Mouse (Mus musculus) A20 (cell line): ENCODE measurements around the gene Gnaq.
A peak's percentile ranks its signal among the peaks of the same experiment; 100 is the strongest.
"Not testable (repeated sequence)": the region's sequence is repeated elsewhere in the genome, so short reads cannot be mapped to it uniquely, and the experiment has no call there.

Experiments
- DNase-seq: peaks from one replicate; pipeline ENCODE4 v3.0.0-alpha.2; 2011; ENCODE audit warnings: low read depth, low spot score

The Gnaq gene

DNA sequence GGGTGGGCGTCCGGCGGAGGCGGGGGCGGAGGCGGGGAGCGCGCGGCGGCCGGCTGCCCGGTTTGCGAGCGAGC lies at the start of gene Gnaq:
TSS of gene Gnaq (plus strand) at position 41 of the 74 bp plus-strand sequence.
- DNase-seq, result no peak

DNA sequence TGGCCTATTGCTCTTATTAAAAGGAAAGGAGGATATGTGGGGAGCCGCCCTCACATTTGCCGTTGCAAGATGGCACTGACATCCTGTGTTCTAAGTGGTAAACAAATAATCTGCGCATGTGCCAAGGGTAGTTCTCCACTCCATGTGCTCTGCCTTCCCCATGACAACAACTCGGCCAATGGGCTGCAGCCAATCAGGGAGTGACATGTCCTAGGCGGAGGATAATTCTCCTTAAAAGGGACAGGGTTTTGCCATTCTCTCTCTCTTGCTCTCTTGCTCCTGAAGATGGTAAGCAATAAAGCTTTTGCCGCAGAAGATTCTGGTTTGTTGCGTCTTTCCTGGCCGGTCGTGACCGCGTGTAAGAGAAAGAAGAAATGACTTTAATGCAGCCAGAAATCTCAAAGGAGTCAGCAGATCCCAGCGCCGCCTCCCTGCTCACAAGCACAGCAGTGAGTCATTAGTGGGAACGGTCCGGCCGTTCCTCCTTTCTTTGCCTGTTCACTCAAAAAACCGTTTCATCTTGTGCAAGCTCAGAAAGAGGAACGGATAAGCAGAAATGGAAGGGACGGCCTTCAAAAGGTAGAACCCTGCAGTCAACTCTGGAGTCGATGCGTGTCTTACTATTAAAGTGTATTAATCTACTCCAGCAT lies 48.5 kb upstream of the Gnaq start:
- not testable (repeated sequence) for DNase-seq

DNA sequence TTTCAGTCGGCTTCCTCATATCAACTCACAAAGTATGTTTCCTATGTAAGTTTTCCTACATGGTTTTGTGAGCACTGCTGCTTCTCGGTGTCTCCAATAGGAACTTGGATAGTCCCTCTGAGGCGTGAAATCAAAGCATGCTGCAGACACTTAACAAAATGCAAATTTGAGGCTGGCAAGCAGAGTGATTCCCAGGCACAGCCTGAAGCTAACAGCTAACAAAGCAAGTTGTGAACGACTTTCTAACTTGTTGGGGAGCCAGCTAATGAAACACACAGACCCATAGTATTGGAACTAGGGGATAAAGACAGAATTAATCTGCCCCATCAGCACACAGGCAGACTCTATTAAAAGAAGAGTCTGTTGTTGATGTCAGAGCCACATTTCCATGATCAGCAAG lies 47.4 kb upstream of the Gnaq start:
- DNase-seq, result no peak

DNA sequence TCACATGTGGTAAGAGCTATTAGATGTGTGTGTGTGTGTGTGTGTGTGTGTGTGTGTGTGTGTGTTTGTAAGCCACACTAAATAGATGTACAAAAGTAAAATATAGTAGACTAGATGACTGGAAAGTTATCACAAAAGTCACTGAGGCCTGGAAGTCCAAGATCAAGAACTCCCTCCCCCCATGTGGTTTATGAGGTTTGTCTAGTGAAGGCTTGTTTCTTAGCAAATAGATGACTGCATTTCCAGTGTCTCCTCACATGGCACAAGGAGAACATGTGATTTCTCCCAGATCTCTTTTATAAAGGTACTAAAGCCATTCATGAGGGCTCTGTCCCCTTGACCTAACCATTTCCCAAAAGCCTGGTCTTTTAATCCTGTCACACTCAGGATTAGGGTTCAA lies 46.5 kb upstream of the Gnaq start:
- no peak for DNase-seq

DNA sequence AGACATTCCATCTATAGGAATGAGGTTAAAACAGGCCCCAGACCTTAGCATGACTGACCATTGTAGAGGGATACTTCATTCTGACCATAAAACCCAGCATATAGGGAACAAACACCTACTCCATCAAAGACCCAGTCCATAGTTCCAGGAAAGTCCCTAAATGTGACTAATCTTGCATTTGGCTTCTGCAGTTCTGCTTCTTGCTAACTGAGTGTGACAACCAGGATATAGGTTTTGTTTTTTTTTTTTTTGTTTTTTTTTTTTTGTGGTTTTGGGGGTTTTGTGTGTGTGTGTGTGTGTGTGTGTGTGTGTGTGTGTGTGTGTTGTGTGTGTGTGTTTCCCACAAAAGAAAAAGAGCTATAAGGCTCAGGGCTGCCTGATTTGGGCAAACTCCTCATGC lies 46.0 kb upstream of the Gnaq start:
- DNase-seq, result no peak

DNA sequence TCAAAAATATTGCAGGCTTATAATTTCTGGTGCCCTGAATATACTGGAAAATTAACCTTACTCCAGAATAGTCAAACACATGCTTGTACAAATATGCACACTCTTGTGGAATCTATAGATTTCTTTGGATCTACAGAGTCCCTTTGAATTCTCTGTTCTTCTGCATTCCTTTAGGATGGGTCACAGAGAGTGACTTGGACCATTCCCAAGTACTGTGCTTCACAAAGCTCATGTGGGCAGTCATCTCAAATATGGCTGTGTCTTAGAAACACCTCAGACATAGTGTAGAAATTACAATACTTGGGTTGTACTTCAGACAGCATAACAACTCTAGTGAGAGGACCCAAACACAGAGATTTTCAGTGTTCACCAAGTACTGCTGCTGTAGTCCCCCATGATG lies 45.2 kb upstream of the Gnaq start:
- DNase-seq, result no peak

DNA sequence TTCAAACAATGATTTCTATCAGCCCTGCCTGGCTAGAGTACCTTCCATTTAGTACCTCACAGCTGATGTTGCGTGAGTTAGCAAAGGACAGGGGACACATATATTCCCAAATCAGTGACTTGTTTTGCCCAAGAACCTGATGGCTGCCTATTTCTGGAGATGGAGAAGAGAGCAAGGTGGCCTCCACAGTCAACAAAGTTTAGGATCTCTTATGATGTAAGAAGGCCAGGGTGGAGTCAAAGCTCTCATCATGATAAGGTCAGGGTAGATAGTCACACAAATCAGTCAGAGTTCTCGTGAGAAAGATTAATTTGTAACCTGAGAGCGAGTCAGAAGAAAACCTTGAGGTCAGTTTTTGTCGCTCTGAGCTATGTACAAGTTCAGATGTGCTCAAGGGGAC lies 39.0 kb upstream of the Gnaq start:
- no peak for DNase-seq

DNA sequence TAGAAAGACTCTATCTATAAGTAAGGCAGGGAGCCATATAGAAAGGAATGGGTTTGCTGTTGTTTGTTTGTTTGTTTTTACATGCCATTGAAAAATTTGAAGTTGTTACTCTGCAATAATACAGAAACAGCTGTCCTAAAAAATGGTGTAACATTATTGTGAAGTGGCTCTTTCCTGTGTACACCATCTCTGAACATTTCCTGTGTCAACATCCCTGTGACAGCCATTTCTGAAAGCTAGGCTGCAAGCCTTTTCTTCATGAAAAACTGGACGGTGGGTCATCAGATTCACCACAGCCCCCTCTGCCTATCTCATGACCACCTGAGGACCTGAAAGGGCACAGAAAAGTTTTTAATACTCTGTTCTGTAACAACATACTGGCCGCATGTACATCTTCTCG lies 22.7 kb upstream of the Gnaq start:
- no peak for DNase-seq

DNA sequence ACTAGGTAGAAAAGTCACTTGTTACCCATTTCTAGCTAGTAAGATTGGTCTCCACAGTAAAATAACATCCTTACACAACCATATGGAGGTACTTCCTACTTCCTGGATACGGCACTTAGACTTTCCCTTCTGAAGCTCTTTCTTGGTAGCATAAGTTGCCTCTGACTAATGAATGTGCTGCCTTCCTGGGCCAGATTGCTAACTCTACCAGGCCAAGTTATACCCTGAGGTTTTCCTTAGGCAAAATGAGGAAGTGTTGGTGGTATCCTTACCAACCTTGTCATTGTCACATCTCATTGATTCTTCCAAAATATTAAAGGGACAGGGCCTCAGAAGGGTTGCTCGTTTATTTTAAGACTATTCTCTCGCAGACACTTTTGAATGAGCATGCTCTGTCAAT lies 22.0 kb upstream of the Gnaq start:
- DNase-seq, result no peak

DNA sequence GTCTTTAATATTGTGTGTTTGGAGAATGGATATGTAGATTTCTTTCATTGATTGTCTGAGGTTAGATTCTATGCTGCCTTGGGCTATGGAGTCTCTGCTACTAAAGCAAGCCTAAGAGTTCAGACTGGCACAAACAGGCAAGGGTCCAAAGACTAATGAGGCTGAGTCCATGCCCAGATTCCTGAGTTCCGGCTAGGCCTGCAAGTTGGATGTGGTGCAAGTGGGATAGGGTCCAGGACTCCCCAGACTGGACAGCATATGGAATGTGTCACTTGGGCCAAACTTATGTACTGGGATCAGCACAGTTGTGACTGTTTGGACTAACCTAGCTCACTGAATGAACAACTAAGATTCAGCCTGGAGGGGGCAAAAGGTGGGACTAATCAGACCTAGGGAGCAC lies 19.3 kb upstream of the Gnaq start:
- no peak for DNase-seq

DNA sequence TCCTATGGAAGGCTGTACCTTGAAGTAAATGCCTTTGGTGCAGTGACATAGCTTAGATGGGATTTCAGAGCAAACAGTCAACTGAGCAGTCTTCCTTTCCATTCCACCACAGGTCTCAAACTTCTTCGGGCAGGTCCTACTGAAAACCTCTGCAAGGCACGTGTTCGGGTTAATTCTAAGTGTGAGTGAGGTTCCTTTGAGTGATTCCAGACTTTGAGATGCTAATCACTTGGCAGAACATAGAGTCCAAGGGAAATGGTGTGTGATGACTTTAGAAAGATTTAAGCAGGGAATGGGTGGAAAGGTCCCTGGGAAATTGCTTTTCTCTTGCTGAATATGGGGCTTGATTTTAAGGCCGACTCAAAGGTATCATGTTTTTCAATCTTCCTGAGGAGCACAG lies 14.2 kb upstream of the Gnaq start:
- no peak for DNase-seq

DNA sequence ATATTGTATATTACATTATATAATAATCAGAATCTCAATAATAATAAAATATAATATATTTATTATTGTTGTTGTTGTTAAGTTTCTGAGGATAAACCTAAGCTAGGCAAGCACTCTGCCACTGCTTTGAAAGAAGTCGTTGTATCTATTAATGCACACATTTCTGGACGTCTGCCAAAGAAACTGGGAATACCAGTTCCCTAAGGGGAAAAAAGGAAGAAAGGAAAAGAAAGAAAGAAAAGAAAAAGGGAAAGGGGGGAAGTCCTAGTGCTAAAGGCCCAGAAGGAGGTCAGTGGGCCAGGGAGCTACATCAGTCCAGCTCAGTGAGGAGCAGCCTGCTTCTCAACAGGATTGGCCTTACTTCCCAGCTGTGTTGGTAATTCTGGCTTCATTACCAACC lies 11.3 kb upstream of the Gnaq start:
- DNase-seq, result no peak

DNA sequence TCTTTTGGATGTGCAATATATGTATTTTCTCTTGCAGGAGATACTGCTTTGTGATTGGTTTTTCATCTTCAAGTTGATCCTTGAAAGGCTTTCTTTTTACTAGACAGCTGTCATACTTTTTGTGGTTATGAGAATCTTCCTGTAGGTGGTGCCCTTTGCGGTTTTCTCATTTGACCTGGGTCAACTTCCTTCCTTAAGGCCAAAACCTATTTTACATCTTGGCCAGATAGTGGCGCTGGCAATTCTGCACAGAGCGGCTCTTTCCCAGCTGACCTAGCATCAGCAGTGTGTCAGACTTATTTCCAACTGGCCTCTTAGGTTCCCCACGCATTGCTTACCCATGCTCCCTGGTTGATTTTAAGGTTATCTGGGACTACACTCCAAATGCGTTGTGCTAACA lies 3.9 kb upstream of the Gnaq start:
- DNase-seq, result peak; percentile 76

DNA sequence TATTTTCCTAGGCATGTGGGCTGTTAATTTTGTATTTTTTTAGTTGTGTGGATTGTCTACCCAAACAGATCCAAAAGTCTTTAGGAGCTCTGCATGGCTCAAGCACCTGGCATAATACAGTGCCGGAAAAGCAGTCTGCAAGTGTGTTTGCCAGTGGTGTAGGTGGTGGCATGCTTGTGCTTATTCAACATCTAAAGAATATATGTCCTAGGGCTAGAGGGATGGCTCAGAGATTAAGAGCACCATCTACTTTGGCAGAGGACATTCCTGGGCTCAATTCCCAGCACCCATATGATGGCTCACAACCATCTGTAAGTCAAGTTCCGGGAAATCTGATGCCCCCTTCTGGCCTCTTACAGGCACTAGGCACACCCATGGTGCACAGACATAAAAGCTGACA lies 3.5 kb upstream of the Gnaq start:
- DNase-seq, result no peak

DNA sequence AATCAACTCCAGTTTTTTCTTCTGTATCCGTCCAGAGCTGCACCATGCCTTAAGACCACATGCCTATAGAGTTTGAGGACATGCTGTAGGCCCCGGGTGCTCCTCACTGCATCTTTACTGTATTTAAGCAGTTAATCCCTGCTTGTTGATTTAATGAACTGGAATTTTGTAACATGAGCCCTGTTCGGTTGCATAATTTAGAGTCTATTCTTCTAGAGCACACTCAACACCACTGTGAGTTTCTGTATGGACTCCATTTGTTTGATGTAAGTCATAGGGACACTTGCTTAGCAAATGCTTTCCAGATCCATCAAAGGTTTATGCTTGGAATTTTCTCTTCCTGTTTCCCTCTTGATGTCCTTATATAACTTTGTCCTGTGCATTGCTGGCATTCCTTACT lies 2.2 kb upstream of the Gnaq start:
- no peak for DNase-seq

DNA sequence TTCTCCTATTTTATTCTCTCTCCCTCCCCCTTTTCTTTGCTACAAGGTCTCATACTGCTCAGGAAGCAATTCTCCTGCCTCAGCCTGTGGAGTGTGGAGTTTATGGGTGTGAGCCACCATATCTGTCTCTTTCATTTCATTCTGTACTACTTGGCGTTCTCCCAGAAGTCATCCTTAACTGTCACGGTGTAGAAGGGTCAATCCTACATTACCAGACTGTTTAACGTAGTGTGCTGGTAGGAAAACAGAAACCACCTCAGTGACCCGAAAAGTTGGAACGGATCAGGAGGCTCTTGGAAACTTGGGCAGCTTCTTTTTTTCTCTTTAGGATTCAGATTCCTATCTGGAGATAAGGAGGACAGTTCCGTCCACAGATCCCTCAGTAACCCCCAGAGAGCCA lies 800 bp upstream of the Gnaq start:
- no peak for DNase-seq

DNA sequence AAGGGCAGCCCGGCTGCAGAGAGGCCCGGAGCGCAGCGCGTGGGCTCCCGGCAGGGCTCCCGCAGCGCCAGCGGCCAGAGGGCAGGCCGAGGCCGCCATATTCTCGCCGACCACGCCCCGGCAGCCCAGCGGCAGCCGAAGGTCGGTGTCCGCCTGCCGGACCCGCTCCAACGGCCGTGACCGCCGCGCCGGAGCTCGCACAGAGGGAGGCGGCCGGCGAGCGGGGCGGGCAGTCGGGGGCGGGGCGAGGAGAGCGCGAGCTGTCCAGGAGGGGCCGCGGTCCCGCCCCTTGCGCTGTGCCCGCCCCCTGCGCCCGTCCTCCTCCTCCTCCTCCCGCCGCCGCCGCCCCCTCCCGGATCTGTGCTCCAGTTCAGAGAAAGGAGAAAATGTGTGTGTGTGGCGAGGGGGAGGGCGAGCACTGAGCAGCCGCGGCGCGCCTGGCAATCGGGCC lies 266 bp upstream of the Gnaq start:
- peak; percentile 84 for DNase-seq

DNA sequence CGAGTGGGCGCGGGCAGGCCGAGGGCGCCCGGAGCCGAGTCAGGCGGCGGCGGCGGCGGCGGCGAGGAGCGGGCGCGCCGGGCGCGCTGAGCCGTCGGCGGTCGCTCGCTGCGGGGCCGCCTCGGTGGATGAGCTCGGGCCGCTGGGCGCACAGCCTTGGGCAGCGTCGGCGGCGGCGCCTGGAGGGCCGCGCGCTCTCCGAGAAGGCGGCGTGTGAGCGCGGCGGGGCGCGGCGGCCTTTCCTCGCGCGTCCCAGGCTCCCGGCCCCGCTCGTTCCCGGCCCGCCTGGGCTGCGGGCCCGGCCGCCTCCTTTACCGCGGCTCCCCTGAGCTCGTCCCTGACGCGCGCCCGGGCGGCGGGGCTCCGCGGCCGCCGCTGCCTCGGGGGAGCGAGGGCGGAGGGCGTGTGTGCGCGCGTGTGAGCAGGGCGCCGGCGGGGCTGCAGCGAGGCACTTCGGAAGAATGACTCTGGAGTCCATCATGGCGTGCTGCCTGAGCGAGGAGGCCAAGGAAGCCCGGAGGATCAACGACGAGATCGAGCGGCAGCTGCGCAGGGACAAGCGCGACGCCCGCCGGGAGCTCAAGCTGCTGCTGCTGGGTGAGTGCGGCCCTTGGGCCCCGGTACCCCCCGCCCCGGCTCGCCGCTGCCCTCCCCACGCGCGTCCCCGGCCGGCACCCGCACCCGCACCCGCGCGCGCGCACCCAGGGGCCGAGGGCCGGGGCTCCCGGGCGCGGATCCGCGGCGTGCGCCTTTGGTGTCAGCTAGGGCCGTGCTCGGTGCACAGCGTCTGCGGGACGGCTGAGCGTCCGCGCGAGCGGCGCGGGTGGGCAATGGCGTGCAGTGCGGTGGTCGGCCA lies 462 bp downstream of the Gnaq start:
- peak; percentile 51 for DNase-seq

DNA sequence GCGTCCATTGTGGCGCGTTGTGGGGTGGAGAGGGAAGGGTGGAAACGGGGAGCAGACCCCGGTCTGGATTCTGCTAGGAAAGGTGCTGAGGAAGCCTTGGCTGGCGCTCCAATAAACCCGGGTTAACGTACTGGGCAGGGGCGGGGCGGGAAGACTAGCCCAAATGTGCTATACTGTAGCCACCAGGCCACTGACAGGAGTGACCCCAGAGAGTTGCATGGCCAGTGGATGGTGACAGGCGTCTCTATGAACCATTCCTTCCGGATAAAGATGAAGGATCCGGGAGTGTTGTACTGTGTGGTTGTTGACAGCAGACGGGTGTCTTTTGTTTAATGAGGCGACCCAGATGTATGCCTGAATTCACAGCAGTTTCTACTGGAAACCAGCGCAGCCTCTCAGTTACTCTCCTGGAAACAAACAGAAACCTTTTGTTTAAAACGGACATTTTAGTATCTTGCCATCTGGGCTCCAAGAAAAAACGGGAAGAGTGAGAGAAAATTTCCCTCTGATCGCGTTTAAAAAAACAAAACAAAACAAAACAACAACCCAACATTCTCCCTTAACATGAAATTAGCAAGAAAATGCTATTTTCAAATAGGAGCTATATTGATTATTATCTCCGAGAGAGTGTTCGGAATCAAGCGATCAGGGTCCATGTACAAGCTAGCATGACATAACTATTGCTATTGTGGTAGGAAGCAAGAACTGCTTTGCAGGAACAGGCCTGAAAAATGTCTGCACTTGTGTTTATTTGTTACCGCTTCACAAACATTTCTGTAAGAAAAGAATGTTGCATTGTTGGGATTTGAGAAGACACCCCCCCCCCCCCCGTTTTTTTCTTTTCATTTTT lies 1.3 kb downstream of the Gnaq start:
- DNase-seq, result peak; percentile 47

DNA sequence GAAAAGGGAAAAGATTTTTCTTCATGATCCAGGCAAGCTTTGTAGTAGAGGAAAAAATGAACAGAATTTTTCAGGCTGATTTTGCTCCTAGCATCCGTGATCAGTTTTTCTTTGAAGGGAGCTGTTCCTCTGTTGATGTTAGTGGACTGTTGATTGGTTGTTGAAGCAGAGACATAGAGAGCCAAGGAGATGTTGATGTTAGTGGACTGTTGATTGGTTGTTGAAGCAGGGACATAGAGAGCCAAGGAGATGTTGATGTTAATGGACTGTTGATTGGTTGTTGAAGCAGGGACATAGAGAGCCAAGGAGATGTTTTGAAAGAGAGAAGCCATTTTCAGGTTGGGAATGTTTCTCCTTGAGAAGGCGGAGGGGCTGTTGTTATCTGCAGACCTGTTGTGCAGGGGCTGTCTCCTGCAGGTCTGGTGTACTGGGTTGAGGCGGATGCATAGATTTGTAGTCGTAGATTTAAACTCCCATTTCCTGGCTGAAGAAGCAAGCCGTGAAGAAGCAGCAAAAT lies 5.5 kb downstream of the Gnaq start:
- DNase-seq, result no peak

DNA sequence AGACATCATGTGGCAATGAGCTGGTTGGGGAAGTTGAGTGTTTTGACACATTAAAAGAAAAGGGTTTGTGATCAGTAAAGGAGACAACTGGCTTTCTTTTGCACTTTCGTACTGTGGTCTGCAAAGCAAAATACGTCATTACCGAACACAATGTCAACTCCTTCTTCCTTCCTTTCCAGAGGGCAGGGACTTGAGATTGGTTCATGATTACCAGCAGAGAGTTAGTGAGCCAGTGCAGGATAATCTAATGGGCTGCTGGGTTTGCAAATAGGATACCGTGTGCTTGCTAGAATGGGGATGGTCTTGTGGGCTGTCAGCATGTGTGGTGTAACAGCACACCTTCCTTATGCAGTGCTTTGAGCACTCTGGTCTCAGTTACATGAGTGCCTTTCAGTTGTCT lies 8.1 kb downstream of the Gnaq start:
- DNase-seq, result no peak

DNA sequence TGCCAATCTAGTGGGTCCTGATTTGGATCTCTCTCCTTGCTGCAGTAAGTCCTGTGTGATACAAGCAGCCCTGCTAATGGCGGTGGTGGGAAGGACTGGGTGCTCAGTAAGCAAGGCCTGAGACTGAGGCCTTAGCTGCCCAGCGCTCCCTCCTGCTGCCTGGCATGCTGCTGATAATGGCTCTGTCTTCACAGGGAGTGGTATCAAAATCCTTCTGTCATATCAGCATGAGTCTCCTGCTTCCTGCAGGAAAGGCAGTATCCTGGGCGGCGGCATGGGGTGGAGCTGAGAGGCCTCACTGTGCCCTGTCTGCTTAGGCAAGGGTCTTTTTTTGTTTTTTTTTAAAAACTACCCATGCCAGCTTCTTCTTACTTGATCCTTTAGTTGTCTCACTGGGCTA lies 9.2 kb downstream of the Gnaq start:
- no peak for DNase-seq

DNA sequence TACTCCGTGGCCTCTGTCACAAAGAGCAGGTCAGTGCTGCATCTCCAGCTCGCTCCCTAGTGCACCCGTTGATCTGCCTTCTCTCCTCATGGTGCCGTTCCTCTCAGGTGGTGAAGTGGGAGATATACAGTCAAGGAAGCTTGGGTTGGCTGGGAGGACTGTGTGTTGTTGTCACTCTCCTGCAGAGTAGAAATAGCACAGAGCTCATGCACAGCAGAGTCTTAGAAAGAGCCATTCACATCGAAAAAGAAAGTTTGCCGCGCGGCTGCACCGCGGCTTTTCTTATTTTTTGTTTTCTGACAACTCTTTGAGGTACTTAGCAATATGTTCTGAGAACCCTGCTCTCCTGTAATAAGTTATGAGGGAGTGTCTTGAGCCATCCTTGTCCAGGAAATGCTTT lies 10.4 kb downstream of the Gnaq start:
- DNase-seq, result no peak
